Mouse (Mus musculus): ENCODE data around the gene Ch25h. TPM values are rescaled to one million over a fixed set of nuclear protein-coding genes. Genes with fewer than 3 reads are reported as not detected.

Ch25h gene
- polyA plus RNA-seq, 1 experiment from 2014 or later = 3.7 TPM

- Histone ChIP-seq H3K4me2 (no peak overlapping the region), H3K4me3 (ENCODE audit: low read depth, low read length) (no peak overlapping the region), H3K27me3 (ENCODE audit: control insufficient read depth, insufficient read depth, low read length) (no peaks in the 10 kb centered on the region), H3K4me1 (ENCODE audit: control insufficient read depth, insufficient read depth, low read length) (peaks cover 3% of the 10 kb centered on the region), H3K9me3 (replicated peaks; ENCODE audit: control insufficient read depth, low read length) (no peaks in the 10 kb centered on the region), H3K36me3 (ENCODE audit: control insufficient read depth, insufficient read depth, low read length) (no peaks in the 10 kb centered on the region), H3K27ac (ENCODE audit: low read depth, low read length) (no peak overlapping the region), H3K9ac (ENCODE audit: low read depth, low read length) (no peak overlapping the region)
- WGBS (ENCODE audit: insufficient replicate concordance) = 71% methylated on average over 4 of the region's 4 CpGs
- no peak for ATAC-seq (replicated peaks; ENCODE audit: insufficient number of reproducible peaks, low FRiP score, low TSS enrichment)
Observed at GRCm38 (mm10) chr19:34493859-34494258, 18.9 kb upstream of the Ch25h start.

GRCm38 (mm10) chr19:34483547-34483946 lies 8.6 kb upstream of the Ch25h start:
- no peak for ATAC-seq (replicated peaks; ENCODE audit: insufficient number of reproducible peaks, low FRiP score, low TSS enrichment)
- no peaks in the 10 kb centered on the region for H3K9me3 ChIP-seq (replicated peaks; ENCODE audit: control insufficient read depth, low read length)
- no peaks in the 10 kb centered on the region for H3K36me3 ChIP-seq (ENCODE audit: control insufficient read depth, insufficient read depth, low read length)
- no peak overlapping the region for H3K27ac ChIP-seq (ENCODE audit: low read depth, low read length)
- H3K9ac ChIP-seq (ENCODE audit: low read depth, low read length) = no peak overlapping the region
- H3K4me3 ChIP-seq (ENCODE audit: low read depth, low read length) = no peak overlapping the region
- no peak overlapping the region for H3K4me2 ChIP-seq
- H3K27me3 ChIP-seq (ENCODE audit: control insufficient read depth, insufficient read depth, low read length) = peaks cover 3% of the 10 kb centered on the region; the same call in 1 of the 2 replicates
- H3K4me1 ChIP-seq (ENCODE audit: control insufficient read depth, insufficient read depth, low read length) = no peaks in the 10 kb centered on the region
- WGBS (ENCODE audit: insufficient replicate concordance) = 11% methylated on average over 4 of the region's 4 CpGs

- Histone ChIP-seq H3K4me1 (ENCODE audit: control insufficient read depth, insufficient read depth, low read length) (no peaks in the 10 kb centered on the region), H3K9ac (ENCODE audit: low read depth, low read length) (peak overlapping the region; percentile 39; the same call in 1 of the 2 replicates), H3K4me2 (peak overlapping the region; percentile 92), H3K27ac (ENCODE audit: low read depth, low read length) (no peak overlapping the region), H3K9me3 (replicated peaks; ENCODE audit: control insufficient read depth, low read length) (no peaks in the 10 kb centered on the region), H3K27me3 (ENCODE audit: control insufficient read depth, insufficient read depth, low read length) (peaks cover 12% of the 10 kb centered on the region; the same call in 1 of the 2 replicates), H3K36me3 (ENCODE audit: control insufficient read depth, insufficient read depth, low read length) (no peaks in the 10 kb centered on the region), H3K4me3 (ENCODE audit: low read depth, low read length) (peak overlapping the region; percentile 51)
- ATAC-seq (replicated peaks; ENCODE audit: insufficient number of reproducible peaks, low FRiP score, low TSS enrichment) = peak; percentile 31; the same call in 1 of the 2 replicates
- WGBS (ENCODE audit: insufficient replicate concordance) = 9% methylated on average over 49 of the region's 49 CpGs
Observed at GRCm38 (mm10) chr19:34474228-34474990, 555 bp downstream of the Ch25h start.

GRCm38 (mm10) chr19:34471703-34472102 lies 3.3 kb downstream of the Ch25h start:
- no peak overlapping the region for H3K27ac ChIP-seq (ENCODE audit: low read depth, low read length)
- WGBS (ENCODE audit: insufficient replicate concordance) = 76% methylated on average over 2 of the region's 2 CpGs
- no peaks in the 10 kb centered on the region for H3K9me3 ChIP-seq (replicated peaks; ENCODE audit: control insufficient read depth, low read length)
- no peaks in the 10 kb centered on the region for H3K36me3 ChIP-seq (ENCODE audit: control insufficient read depth, insufficient read depth, low read length)
- ATAC-seq (replicated peaks; ENCODE audit: insufficient number of reproducible peaks, low FRiP score, low TSS enrichment) = no peak
- H3K4me2 ChIP-seq = no peak overlapping the region
- H3K4me1 ChIP-seq (ENCODE audit: control insufficient read depth, insufficient read depth, low read length) = no peaks in the 10 kb centered on the region
- H3K27me3 ChIP-seq (ENCODE audit: control insufficient read depth, insufficient read depth, low read length) = peaks cover 9% of the 10 kb centered on the region; the same call in 1 of the 2 replicates
- no peak overlapping the region for H3K9ac ChIP-seq (ENCODE audit: low read depth, low read length)
- no peak overlapping the region for H3K4me3 ChIP-seq (ENCODE audit: low read depth, low read length)

- H3K36me3 ChIP-seq (ENCODE audit: control insufficient read depth, insufficient read depth, low read length) = no peaks in the 10 kb centered on the region
- H3K4me3 ChIP-seq (ENCODE audit: low read depth, low read length) = no peak overlapping the region
- H3K27ac ChIP-seq (ENCODE audit: low read depth, low read length) = no peak overlapping the region
- no peaks in the 10 kb centered on the region for H3K9me3 ChIP-seq (replicated peaks; ENCODE audit: control insufficient read depth, low read length)
- H3K4me2 ChIP-seq = no peak overlapping the region
- H3K27me3 ChIP-seq (ENCODE audit: control insufficient read depth, insufficient read depth, low read length) = peaks cover under 1% of the 10 kb centered on the region; the same call in 1 of the 2 replicates
- no peak overlapping the region for H3K9ac ChIP-seq (ENCODE audit: low read depth, low read length)
- no peak for ATAC-seq (replicated peaks; ENCODE audit: insufficient number of reproducible peaks, low FRiP score, low TSS enrichment)
- H3K4me1 ChIP-seq (ENCODE audit: control insufficient read depth, insufficient read depth, low read length) = no peaks in the 10 kb centered on the region
- WGBS (ENCODE audit: insufficient replicate concordance) = 47% methylated on average over 3 of the region's 3 CpGs
Observed at GRCm38 (mm10) chr19:34468794-34469193, 6.2 kb downstream of the Ch25h start.

- no peak overlapping the region for H3K4me2 ChIP-seq
- no peaks in the 10 kb centered on the region for H3K9me3 ChIP-seq (replicated peaks; ENCODE audit: control insufficient read depth, low read length)
- no peak for ATAC-seq (replicated peaks; ENCODE audit: insufficient number of reproducible peaks, low FRiP score, low TSS enrichment)
- H3K36me3 ChIP-seq (ENCODE audit: control insufficient read depth, insufficient read depth, low read length) = no peaks in the 10 kb centered on the region
- 53% methylated on average over 6 of the region's 6 CpGs for WGBS (ENCODE audit: insufficient replicate concordance)
- no peak overlapping the region for H3K9ac ChIP-seq (ENCODE audit: low read depth, low read length)
- no peaks in the 10 kb centered on the region for H3K27me3 ChIP-seq (ENCODE audit: control insufficient read depth, insufficient read depth, low read length)
- H3K4me3 ChIP-seq (ENCODE audit: low read depth, low read length) = no peak overlapping the region
- H3K4me1 ChIP-seq (ENCODE audit: control insufficient read depth, insufficient read depth, low read length) = no peaks in the 10 kb centered on the region
- H3K27ac ChIP-seq (ENCODE audit: low read depth, low read length) = no peak overlapping the region
Observed at GRCm38 (mm10) chr19:34468216-34468615, 6.7 kb downstream of the Ch25h start.

GRCm38 (mm10) chr19:34464453-34464852 lies 10.5 kb downstream of the Ch25h start:
- Histone ChIP-seq H3K27ac (ENCODE audit: low read depth, low read length) (no peak overlapping the region), H3K4me2 (no peak overlapping the region), H3K9ac (ENCODE audit: low read depth, low read length) (no peak overlapping the region), H3K4me1 (ENCODE audit: control insufficient read depth, insufficient read depth, low read length) (no peaks in the 10 kb centered on the region), H3K9me3 (replicated peaks; ENCODE audit: control insufficient read depth, low read length) (no peaks in the 10 kb centered on the region), H3K36me3 (ENCODE audit: control insufficient read depth, insufficient read depth, low read length) (no peaks in the 10 kb centered on the region), H3K4me3 (ENCODE audit: low read depth, low read length) (no peak overlapping the region), H3K27me3 (ENCODE audit: control insufficient read depth, insufficient read depth, low read length) (no peaks in the 10 kb centered on the region)
- 55% methylated on average over 3 of the region's 3 CpGs for WGBS (ENCODE audit: insufficient replicate concordance)
- ATAC-seq (replicated peaks; ENCODE audit: insufficient number of reproducible peaks, low FRiP score, low TSS enrichment) = no peak

GRCm38 (mm10) chr19:34461451-34462019 lies 13.4 kb downstream of the Ch25h start:
- H3K27me3 ChIP-seq (ENCODE audit: control insufficient read depth, insufficient read depth, low read length) = no peaks in the 10 kb centered on the region
- H3K4me1 ChIP-seq (ENCODE audit: control insufficient read depth, insufficient read depth, low read length) = no peaks in the 10 kb centered on the region
- ATAC-seq (replicated peaks; ENCODE audit: insufficient number of reproducible peaks, low FRiP score, low TSS enrichment) = no peak
- H3K27ac ChIP-seq (ENCODE audit: low read depth, low read length) = no peak overlapping the region
- WGBS (ENCODE audit: insufficient replicate concordance) = 88% methylated on average over 1 of the region's 1 CpGs
- H3K4me3 ChIP-seq (ENCODE audit: low read depth, low read length) = no peak overlapping the region
- H3K4me2 ChIP-seq = no peak overlapping the region
- no peaks in the 10 kb centered on the region for H3K9me3 ChIP-seq (replicated peaks; ENCODE audit: control insufficient read depth, low read length)
- no peaks in the 10 kb centered on the region for H3K36me3 ChIP-seq (ENCODE audit: control insufficient read depth, insufficient read depth, low read length)
- H3K9ac ChIP-seq (ENCODE audit: low read depth, low read length) = no peak overlapping the region

Data from heart, embryonic 11.5 days (tissue).